Mouse (Mus musculus) C2C12 (cell line): ENCODE measurements at regions not wholly inside any gene's neighbourhood (a gene's known extent, or its start where the extent isn't known, plus 50 kb on each side); places are given as distances from the start of the nearest gene placed in this dataset.

Experiments
- H3K27me3 ChIP-seq: one replicate; pipeline ENCODE4 v1.6.1; 2011; ENCODE audit not compliant: control insufficient read depth, insufficient read depth, insufficient read length
- H3K36me3 ChIP-seq: one replicate; pipeline ENCODE4 v1.6.1; 2011; ENCODE audit not compliant: control insufficient read depth, insufficient read depth
- H3K4me3 ChIP-seq: one replicate; pipeline ENCODE4 v1.5.1; 2011; ENCODE audit warnings: mild to moderate bottlenecking, control low read depth; ENCODE audit not compliant: poor library complexity, insufficient read depth, severe bottlenecking
- H3K79me2 ChIP-seq: one replicate; pipeline ENCODE4 v1.6.1; 2011; ENCODE audit not compliant: control insufficient read depth, insufficient read depth
- H3K79me3 ChIP-seq: one replicate; pipeline ENCODE4 v1.6.1; 2011; ENCODE audit warnings: low read depth, control low read depth
- H3ac ChIP-seq: one replicate; pipeline ENCODE3; 2011; ENCODE audit warnings: low read depth; ENCODE audit not compliant: control insufficient read depth, insufficient read length
- CEBPB ChIP-seq: IDR thresholded peaks from one replicate; pipeline ENCODE4 v1.6.1; 2011; ENCODE audit warnings: low read depth, mild to moderate bottlenecking, control low read depth, moderate library complexity
- CTCF ChIP-seq: IDR thresholded peaks from one replicate; pipeline ENCODE4 v1.5.1; 2011; ENCODE audit not compliant: control insufficient read depth, insufficient read depth, insufficient read length
- FOSL1 ChIP-seq: IDR thresholded peaks from one replicate; pipeline ENCODE4 v1.8.0; 2011; ENCODE audit warnings: mild to moderate bottlenecking, low read length; ENCODE audit not compliant: poor library complexity, insufficient read depth, severe bottlenecking
- MAX ChIP-seq: IDR thresholded peaks from one replicate; pipeline ENCODE4 v1.6.1; 2011; ENCODE audit warnings: mild to moderate bottlenecking, control low read depth
- MYOD1 ChIP-seq: IDR thresholded peaks from one replicate; pipeline ENCODE4 v1.6.1; 2011; ENCODE audit warnings: low read depth; ENCODE audit not compliant: control insufficient read depth, insufficient read length
- MYOG ChIP-seq: IDR thresholded peaks from one replicate; pipeline ENCODE4 v1.6.1; 2011; ENCODE audit not compliant: control insufficient read depth, insufficient read length; ENCODE audit errors: extremely low read depth
- USF1 ChIP-seq: IDR thresholded peaks from one replicate; pipeline ENCODE4 v1.6.1; 2011; ENCODE audit warnings: low read depth, mild to moderate bottlenecking, control low read depth, moderate library complexity

- H3ac ChIP-seq, result no peak overlapping the region
- H3K27me3 ChIP-seq, result no peaks in the 10 kb centered on the region
- no peak overlapping the region for H3K4me3 ChIP-seq
- H3K79me2 ChIP-seq, result no peaks in the 10 kb centered on the region
- no peaks in the 10 kb centered on the region for H3K36me3 ChIP-seq
- no peaks in the 10 kb centered on the region for H3K79me3 ChIP-seq
- no peak for TF ChIP-seq CEBPB
- no peak for TF ChIP-seq MYOD1
- TF ChIP-seq USF1, result no peak
- no peak for TF ChIP-seq MAX
- TF ChIP-seq MYOG, result no peak
- TF ChIP-seq CTCF, result no peak
- TF ChIP-seq FOSL1, result no peak
Observed at GRCm38 (mm10) chr7:69988704-69989103, 377.8 kb downstream of the Nr2f2 start.

GRCm38 (mm10) chr7:69981301-69981700 is 385.2 kb downstream of the Nr2f2 start:
- Histone ChIP-seq H3K27me3 (no peaks in the 10 kb centered on the region), H3K79me3 (no peaks in the 10 kb centered on the region), H3K79me2 (no peaks in the 10 kb centered on the region), H3ac (no peak overlapping the region), H3K4me3 (no peak overlapping the region), H3K36me3 (no peaks in the 10 kb centered on the region)
- TF ChIP-seq MYOG (no peak), CTCF (no peak), FOSL1 (no peak), CEBPB (no peak), MYOD1 (no peak), USF1 (no peak)

DNA sequence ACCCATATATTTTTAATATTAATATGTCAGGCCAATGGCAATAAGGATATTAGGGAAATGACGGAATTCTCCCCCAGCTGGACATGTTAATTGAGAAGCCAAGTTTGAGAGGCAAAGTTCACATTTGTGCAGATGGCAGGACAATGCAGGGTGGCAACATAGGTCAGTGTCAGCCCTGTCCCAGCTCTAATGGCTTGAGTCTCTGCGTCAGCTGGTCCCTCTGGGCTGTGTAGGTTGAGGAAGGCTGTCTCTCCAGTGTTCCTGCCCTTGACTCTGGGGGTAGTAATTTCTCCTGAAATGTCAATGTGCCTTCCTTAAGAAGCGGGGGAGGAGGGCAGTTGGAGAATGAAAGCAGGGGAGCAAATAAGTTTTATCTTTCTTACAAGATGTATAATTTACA is 390.2 kb downstream of the Nr2f2 start:
- Histone ChIP-seq H3K79me3 (no peaks in the 10 kb centered on the region), H3ac (no peak overlapping the region), H3K79me2 (no peaks in the 10 kb centered on the region), H3K36me3 (no peaks in the 10 kb centered on the region), H3K4me3 (no peak overlapping the region), H3K27me3 (no peaks in the 10 kb centered on the region)
- TF ChIP-seq MAX, result no peak
- TF ChIP-seq MYOG, result no peak
- no peak for TF ChIP-seq CEBPB
- no peak for TF ChIP-seq FOSL1
- no peak for TF ChIP-seq USF1
- no peak for TF ChIP-seq CTCF
- no peak for TF ChIP-seq MYOD1

- H3K4me3 ChIP-seq, result no peak overlapping the region
- TF ChIP-seq MYOD1 (no peak), MYOG (no peak), MAX (no peak), CEBPB (no peak), FOSL1 (no peak), CTCF (no peak), USF1 (no peak)
- no peaks in the 10 kb centered on the region for H3K27me3 ChIP-seq
- H3K36me3 ChIP-seq, result no peaks in the 10 kb centered on the region
- H3K79me2 ChIP-seq, result no peaks in the 10 kb centered on the region
- no peaks in the 10 kb centered on the region for H3K79me3 ChIP-seq
- H3ac ChIP-seq, result no peak overlapping the region
Observed at GRCm38 (mm10) chr7:69964002-69964401, 402.5 kb downstream of the Nr2f2 start.

DNA sequence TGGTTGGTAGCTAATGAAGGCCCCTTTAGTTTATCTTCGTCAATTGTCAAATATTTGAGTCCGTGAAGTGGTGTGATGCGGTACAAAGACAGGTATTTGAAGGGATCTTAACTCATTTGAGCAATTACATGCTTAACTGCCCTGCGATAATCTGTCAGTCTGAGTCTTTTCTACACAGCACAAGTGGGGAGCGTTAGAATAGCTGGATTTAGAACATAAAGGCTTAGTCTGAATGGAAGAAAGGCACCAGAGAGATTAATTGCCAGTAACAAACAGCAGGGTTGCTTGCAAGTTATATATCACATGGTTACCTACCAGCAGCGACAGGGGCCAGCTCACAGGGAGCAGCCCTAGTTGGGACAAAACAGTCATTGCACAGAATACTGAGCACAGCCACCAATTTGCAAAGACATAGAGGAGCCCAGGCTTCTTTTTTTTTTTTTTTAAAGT is 416.3 kb downstream of the Nr2f2 start:
- Histone ChIP-seq H3K27me3 (no peaks in the 10 kb centered on the region), H3K79me3 (no peaks in the 10 kb centered on the region), H3ac (no peak overlapping the region), H3K36me3 (no peaks in the 10 kb centered on the region), H3K79me2 (no peaks in the 10 kb centered on the region), H3K4me3 (no peak overlapping the region)
- no peak for TF ChIP-seq MYOD1
- TF ChIP-seq MYOG, result no peak
- no peak for TF ChIP-seq FOSL1
- no peak for TF ChIP-seq CEBPB
- TF ChIP-seq CTCF, result no peak
- no peak for TF ChIP-seq MAX
- no peak for TF ChIP-seq USF1

- H3K4me3 ChIP-seq, result no peak overlapping the region
- H3K36me3 ChIP-seq, result no peaks in the 10 kb centered on the region
- no peak for TF ChIP-seq USF1
- no peaks in the 10 kb centered on the region for H3K27me3 ChIP-seq
- H3ac ChIP-seq, result no peak overlapping the region
- H3K79me3 ChIP-seq, result no peaks in the 10 kb centered on the region
- no peaks in the 10 kb centered on the region for H3K79me2 ChIP-seq
Observed at GRCm38 (mm10) chr7:69949647-69950121, 416.9 kb downstream of the Nr2f2 start.
